Mouse (Mus musculus) midbrain, embryonic 16.5 days (tissue): Measurements from ENCODE around the gene Rtel1. TPM values are rescaled to one million over a fixed set of nuclear protein-coding genes. Genes with fewer than 3 reads are reported as not detected.
A peak's percentile ranks its signal among the peaks of the same experiment; 100 is the strongest.

Source experiments
- ATAC-seq: fragments of 200-750 bp; cut with Nextera tagmentation; 2 replicates; pipeline ENCODE4 v1.8.0; 2017; ENCODE audit warnings: moderate TSS enrichment
- H3K27ac ChIP-seq: fragments of 300-500 bp; sonication (generic); 2 replicates; pipeline ENCODE4 v1.5.1; 2014; ENCODE audit warnings: mild to moderate bottlenecking, low read length, mixed read lengths
- H3K27me3 ChIP-seq: fragments of 300-500 bp; sonication (generic); 2 replicates; pipeline ENCODE4 v1.6.1; 2014; ENCODE audit warnings: low read depth, low read length, mixed read lengths; ENCODE audit not compliant: control insufficient read depth, insufficient read depth
- H3K36me3 ChIP-seq: fragments of 300-500 bp; sonication (generic); 2 replicates; pipeline ENCODE4 v1.6.1; 2014; ENCODE audit warnings: mild to moderate bottlenecking, low read length, moderate library complexity, mixed read lengths; ENCODE audit not compliant: control insufficient read depth, insufficient read depth
- H3K4me1 ChIP-seq: fragments of 300-500 bp; sonication (generic); 2 replicates; pipeline ENCODE4 v1.6.1; 2014; ENCODE audit warnings: mild to moderate bottlenecking, low read length, mixed read lengths; ENCODE audit not compliant: control insufficient read depth, insufficient read depth
- H3K4me2 ChIP-seq: fragments of 300-500 bp; sonication (generic); 2 replicates; pipeline ENCODE4 v1.6.1; 2014; ENCODE audit warnings: mild to moderate bottlenecking, low read length, mixed read lengths
- H3K4me3 ChIP-seq: fragments of 300-500 bp; sonication (generic); 2 replicates; pipeline ENCODE4 v1.5.1; 2014; ENCODE audit warnings: low read depth, mild to moderate bottlenecking, low read length, moderate library complexity, mixed read lengths
- H3K9ac ChIP-seq: fragments of 300-500 bp; sonication (generic); 2 replicates; pipeline ENCODE4 v1.6.1; 2014; ENCODE audit warnings: low read depth, low read length, mixed read lengths
- H3K9me3 ChIP-seq: fragments of 300-500 bp; sonication (generic); replicated peaks from 2 replicates; pipeline ENCODE4 v1.6.1; 2014; ENCODE audit warnings: mild to moderate bottlenecking, low read length, mixed read lengths; ENCODE audit not compliant: control insufficient read depth, poor library complexity, severe bottlenecking
- WGBS: fragments of 180-500 bp; shearing (Covaris S2); extraction: QIAGEN DNeasy Blood & Tissue Kit; methylation state at CpG from one replicate; pipeline ENCODE4 v1.1.7; 2014; 5-methylcytosine and 5-hydroxymethylcytosine counted together
- polyA plus RNA-seq: library from polyadenylated mRNA; unstranded; fragments of >200 nt; fragmentation: Nextera tagmentation; extraction: Ambion mirVana; gene quantifications from 2 replicates; pipeline ENCODE4 v1.2.1, GENCODE M21; 2015

The Rtel1 gene
- polyA plus RNA-seq, 1 experiment from 2014 or later, result 48.8 TPM

DNA sequence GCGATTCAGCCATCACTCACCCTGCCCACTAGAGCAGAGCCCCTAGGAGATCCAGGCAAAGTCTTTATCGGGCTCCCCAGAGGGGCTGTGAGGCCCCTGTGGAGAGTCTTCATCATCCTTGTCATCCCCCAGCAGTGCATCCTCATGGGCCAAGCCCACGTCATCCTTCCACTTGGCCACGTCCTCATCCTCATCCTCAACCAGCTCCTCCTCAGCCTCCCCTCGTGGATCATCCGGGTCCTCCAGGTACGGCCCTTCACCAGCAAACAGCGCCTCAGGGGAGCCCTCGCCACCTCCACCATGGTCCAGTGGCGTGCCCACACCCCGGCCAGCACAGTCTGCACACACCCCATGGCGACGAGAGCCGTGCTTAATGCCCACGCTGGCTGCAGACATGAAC, 71.5 kb downstream of the Rtel1 start:
- no peak overlapping the region for H3K9ac ChIP-seq
- no peaks in the 10 kb centered on the region for H3K9me3 ChIP-seq
- no peak overlapping the region for H3K27ac ChIP-seq
- no peak overlapping the region for H3K4me2 ChIP-seq
- H3K4me3 ChIP-seq, result no peak overlapping the region
- H3K4me1 ChIP-seq, result no peaks in the 10 kb centered on the region
- peaks cover 8% of the 10 kb centered on the region; the same call in 1 of the 2 replicates for H3K36me3 ChIP-seq
- no peaks in the 10 kb centered on the region for H3K27me3 ChIP-seq
- 0 out of 2 replicates have a peak, but pooled peaks have one; percentile 16 for ATAC-seq
- 91% methylated on average over 15 of the region's 15 CpGs for WGBS

DNA sequence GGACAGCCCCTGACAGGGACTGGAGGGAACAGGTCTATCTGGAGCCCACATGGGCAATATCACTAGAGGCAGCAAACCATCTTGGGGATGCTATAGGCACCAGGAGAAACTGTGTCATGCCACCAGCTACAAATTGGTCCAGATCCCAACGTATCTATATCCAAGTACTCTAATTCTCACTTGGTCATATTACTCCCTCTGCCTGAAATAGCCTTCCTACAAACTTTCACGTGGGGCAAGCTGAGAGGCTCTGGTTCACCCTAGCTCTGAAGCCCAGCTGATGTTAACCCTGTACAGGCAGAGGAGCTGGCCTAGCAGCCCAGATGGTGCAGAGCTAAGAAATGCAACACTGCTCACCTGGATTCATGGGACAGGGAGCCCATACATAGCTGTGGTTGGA, 72.0 kb downstream of the Rtel1 start:
- Histone ChIP-seq H3K27ac (no peak overlapping the region), H3K4me1 (no peaks in the 10 kb centered on the region), H3K36me3 (peaks cover 8% of the 10 kb centered on the region; the same call in 1 of the 2 replicates), H3K4me3 (no peak overlapping the region), H3K27me3 (no peaks in the 10 kb centered on the region), H3K9ac (no peak overlapping the region), H3K9me3 (no peaks in the 10 kb centered on the region), H3K4me2 (no peak overlapping the region)
- ATAC-seq, result no peak
- 74% methylated on average over 2 of the region's 2 CpGs for WGBS

DNA sequence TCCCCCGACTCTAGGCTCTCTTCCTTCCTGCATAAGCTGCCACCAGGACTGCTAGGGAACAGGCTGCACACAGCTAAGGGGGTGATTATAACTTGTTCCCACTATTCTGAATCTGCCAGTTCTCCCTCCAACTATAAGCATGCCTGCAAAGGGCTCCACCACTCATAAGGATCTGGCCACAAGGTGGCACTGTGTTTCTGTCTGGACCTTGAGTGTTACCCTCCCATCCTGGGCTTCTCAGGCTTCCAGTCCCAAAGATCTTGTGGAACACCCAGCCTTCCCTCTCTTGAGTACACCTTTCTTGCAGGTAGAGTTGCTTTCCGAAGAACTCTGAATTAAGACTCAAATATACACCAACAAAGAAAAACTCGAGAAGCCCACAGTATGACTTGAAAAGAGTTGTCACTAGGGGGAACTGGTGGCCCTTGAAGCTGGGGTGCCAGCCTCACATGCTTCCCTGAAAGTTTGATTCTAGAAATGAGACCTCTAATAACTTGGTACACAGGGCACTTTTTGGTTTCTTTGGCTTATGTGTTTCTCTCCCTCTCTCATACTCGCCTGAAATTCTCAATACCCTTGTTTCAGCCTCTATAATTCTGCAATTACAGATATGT, 73.2 kb downstream of the Rtel1 start:
- Histone ChIP-seq H3K27ac (no peak overlapping the region), H3K9me3 (no peaks in the 10 kb centered on the region), H3K27me3 (no peaks in the 10 kb centered on the region), H3K4me2 (no peak overlapping the region), H3K4me3 (no peak overlapping the region), H3K36me3 (peaks cover 8% of the 10 kb centered on the region; the same call in 1 of the 2 replicates), H3K9ac (no peak overlapping the region), H3K4me1 (no peaks in the 10 kb centered on the region)
- WGBS, result 24% methylated on average over 4 of the region's 4 CpGs
- ATAC-seq, result peak; percentile 85

DNA sequence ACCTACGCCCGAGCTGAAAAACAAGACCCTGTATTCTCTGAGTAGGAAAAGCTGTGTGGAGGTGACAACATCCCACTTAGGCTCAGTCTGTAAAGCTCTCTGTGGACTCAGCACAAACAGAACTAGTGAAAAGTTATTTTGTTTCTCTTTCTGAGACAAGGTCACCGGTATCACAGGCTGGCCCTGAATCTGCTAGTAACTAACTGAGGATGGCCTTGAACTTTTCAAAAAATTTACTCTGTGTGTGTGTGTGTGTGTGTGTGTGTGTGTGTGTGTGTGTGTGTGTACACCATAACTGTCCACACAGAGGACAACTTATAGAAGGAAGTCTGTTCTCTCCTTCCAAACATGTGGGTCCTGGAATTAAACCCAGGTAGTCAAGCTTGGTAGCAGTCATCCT, 74.5 kb downstream of the Rtel1 start:
- H3K27me3 ChIP-seq, result no peaks in the 10 kb centered on the region
- no peaks in the 10 kb centered on the region for H3K4me1 ChIP-seq
- H3K36me3 ChIP-seq, result peaks cover 8% of the 10 kb centered on the region; the same call in 1 of the 2 replicates
- ATAC-seq, result no peak
- no peak overlapping the region for H3K4me2 ChIP-seq
- no peak overlapping the region for H3K4me3 ChIP-seq
- H3K9ac ChIP-seq, result no peak overlapping the region
- 94% methylated on average over 3 of the region's 3 CpGs for WGBS
- H3K27ac ChIP-seq, result no peak overlapping the region
- H3K9me3 ChIP-seq, result no peaks in the 10 kb centered on the region

DNA sequence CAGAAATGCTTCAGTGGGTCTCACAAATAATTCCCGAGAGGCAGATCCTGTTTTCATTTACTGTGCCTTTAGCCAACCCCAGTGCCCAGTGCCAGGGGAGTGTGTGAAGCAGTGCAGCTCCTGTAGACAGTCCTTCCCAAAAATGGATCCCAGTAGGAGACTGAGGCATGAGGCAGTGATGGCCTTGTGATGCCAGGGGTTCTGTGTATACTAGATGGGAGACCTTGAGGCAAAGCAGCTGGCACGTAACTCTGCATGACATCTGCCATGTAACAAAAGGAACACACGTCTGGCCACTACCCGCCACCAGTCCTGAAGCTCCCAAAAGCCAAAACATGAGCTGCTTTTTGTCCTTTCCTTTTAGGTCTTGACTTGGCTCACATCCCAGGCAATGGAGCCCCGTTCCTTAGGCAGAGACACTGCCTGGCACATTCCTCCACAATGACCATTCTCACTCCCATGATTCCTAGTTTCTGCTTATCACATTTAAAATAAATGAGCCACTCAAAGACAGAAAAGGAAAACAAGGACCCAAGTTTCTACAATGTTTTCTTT, 77.7 kb downstream of the Rtel1 start:
- no peak overlapping the region for H3K27ac ChIP-seq
- WGBS, result 61% methylated on average over 5 of the region's 5 CpGs
- H3K9me3 ChIP-seq, result no peaks in the 10 kb centered on the region

DNA sequence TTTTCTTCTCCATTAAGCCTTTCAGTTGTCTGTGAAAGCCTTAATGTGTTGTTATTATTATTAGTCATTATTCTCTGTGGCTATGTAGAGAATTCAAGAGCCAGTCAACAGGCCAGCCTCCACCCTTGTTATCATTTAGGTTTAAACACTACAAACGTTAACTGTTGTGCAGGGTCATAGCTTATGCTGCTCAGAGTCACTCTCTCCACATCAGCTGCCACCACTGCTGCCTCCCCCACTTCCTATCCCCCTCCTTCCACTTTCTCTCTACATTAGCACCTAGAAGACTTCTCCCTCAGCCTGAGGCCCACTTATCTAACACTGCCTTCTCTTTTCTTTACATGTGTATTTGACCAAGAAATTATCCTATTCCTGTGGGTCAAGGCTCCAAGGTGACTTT, 82.0 kb downstream of the Rtel1 start:
- Histone ChIP-seq H3K27ac (no peak overlapping the region), H3K4me1 (no peaks in the 10 kb centered on the region), H3K4me2 (no peak overlapping the region), H3K9ac (no peak overlapping the region), H3K36me3 (no peaks in the 10 kb centered on the region), H3K27me3 (no peaks in the 10 kb centered on the region), H3K4me3 (no peak overlapping the region), H3K9me3 (no peaks in the 10 kb centered on the region)
- WGBS, result 25% methylated on average over 1 of the region's 1 CpGs
- ATAC-seq, result no peak

More for the DNA sequence above, 77.7 kb downstream of the Rtel1 start:
- Histone ChIP-seq H3K4me3 (no peak overlapping the region), H3K36me3 (no peaks in the 10 kb centered on the region), H3K4me1 (no peaks in the 10 kb centered on the region), H3K9ac (no peak overlapping the region), H3K4me2 (no peak overlapping the region), H3K27me3 (no peaks in the 10 kb centered on the region)
- ATAC-seq, result no peak

DNA sequence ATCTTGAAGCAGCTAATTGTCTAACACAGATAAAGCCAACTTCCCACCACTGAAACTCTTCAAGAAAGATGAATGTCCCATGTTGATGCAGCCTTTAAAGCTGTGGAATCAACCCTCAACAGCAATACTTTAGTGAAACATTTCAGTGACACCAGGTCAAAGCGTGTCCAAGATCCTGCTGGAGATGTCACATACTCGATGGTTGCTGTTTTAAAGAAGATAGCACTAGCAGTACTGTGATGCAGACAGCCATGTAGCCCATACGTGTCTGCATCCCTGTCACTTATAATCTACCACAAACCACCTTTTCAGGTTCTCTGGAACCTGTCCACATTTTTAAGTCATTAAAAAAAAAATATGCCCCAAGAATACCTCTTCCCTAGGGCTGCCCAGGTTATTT, 84.2 kb downstream of the Rtel1 start:
- no peak overlapping the region for H3K4me3 ChIP-seq
- 91% methylated on average over 3 of the region's 3 CpGs for WGBS
- H3K9me3 ChIP-seq, result no peaks in the 10 kb centered on the region
- no peak overlapping the region for H3K4me2 ChIP-seq
- H3K27ac ChIP-seq, result no peak overlapping the region
- H3K36me3 ChIP-seq, result no peaks in the 10 kb centered on the region
- ATAC-seq, result no peak
- no peaks in the 10 kb centered on the region for H3K27me3 ChIP-seq
- H3K9ac ChIP-seq, result no peak overlapping the region
- H3K4me1 ChIP-seq, result no peaks in the 10 kb centered on the region

Other genes with a start within 250 kb of the Rtel1 start
- gene Kcnq2, start 184.4 kb upstream of the Rtel1 start, polyA plus RNA-seq, result 50.2 and 50.8 TPM in 2 replicates
- gene Eef1a2, start 162.7 kb upstream of the Rtel1 start, polyA plus RNA-seq, result 10.0 and 11.0 TPM in 2 replicates
- gene Ppdpf, start 132.5 kb upstream of the Rtel1 start, polyA plus RNA-seq, result 407 and 408 TPM in 2 replicates
- gene Ptk6, start 117.0 kb upstream of the Rtel1 start, polyA plus RNA-seq, result not detected in 2 replicates
- 0.07 and 0.20 TPM in 2 replicates for gene Srms, start 106.6 kb upstream of the Rtel1 start, polyA plus RNA-seq
- gene Fndc11, start 99.7 kb upstream of the Rtel1 start, polyA plus RNA-seq, result 0.41 and 0.42 TPM in 2 replicates
- gene Helz2, start 77.7 kb upstream of the Rtel1 start, polyA plus RNA-seq, result 0.32 and 0.44 TPM in 2 replicates
- gene Gmeb2, start 31.7 kb upstream of the Rtel1 start, polyA plus RNA-seq, result 16.3 and 17.6 TPM in 2 replicates
- gene Stmn3, start 5.2 kb upstream of the Rtel1 start, polyA plus RNA-seq, result 1,527 and 1,727 TPM in 2 replicates
- gene Zgpat, start 45.2 kb downstream of the Rtel1 start, polyA plus RNA-seq, result 88.7 and 94.5 TPM in 2 replicates
- 84.7 and 93.0 TPM in 2 replicates for gene Arfrp1, start 45.7 kb downstream of the Rtel1 start, polyA plus RNA-seq
- 61.4 and 65.9 TPM in 2 replicates for gene Lime1, start 60.3 kb downstream of the Rtel1 start, polyA plus RNA-seq
- gene Zbtb46, start 139.7 kb downstream of the Rtel1 start, polyA plus RNA-seq, result 21.6 and 26.2 TPM in 2 replicates
- not detected in 2 replicates for gene Abhd16b, start 173.5 kb downstream of the Rtel1 start, polyA plus RNA-seq
- 105 and 109 TPM in 2 replicates for gene Tpd52l2, start 177.4 kb downstream of the Rtel1 start, polyA plus RNA-seq
- 291 and 302 TPM in 2 replicates for gene Dnajc5, start 200.7 kb downstream of the Rtel1 start, polyA plus RNA-seq